Mouse (Mus musculus): ENCODE measurements around the gene Colca2. TPM values are rescaled to one million over a fixed set of nuclear protein-coding genes. Genes with fewer than 3 reads are reported as not detected.

Gene Colca2
- 0.94 and 1.0 TPM in 2 replicates for polyA plus RNA-seq (2012; rRNA removed)

GRCm38 (mm10) chr9:51278500-51279381 is at the start of gene Colca2:
Colca2 (minus strand) TSS chr9:51278569.

Other genes with a start within 250 kb of the Colca2 start
- not detected in 2 replicates for gene Btg4, start 217.7 kb downstream of the Colca2 start, polyA plus RNA-seq (2012; rRNA removed)
- 1.4 TPM in 2 replicates for gene Layn, start 201.5 kb downstream of the Colca2 start, polyA plus RNA-seq (2012; rRNA removed)
- gene 4833427G06Rik, start 176.5 kb downstream of the Colca2 start, polyA plus RNA-seq (2012; rRNA removed), result 0.75 and 1.6 TPM in 2 replicates
- gene Gm32742, start 113.1 kb downstream of the Colca2 start, polyA plus RNA-seq (2012; rRNA removed), result 0.01 and 0.03 TPM in 2 replicates
- 0.12 and 0.21 TPM in 2 replicates for gene Pou2af1, start 64.9 kb downstream of the Colca2 start, polyA plus RNA-seq (2012; rRNA removed)
- not detected in 2 replicates for gene 1810046K07Rik, start 50.3 kb upstream of the Colca2 start, polyA plus RNA-seq (2012; rRNA removed)